Mouse (Mus musculus) olfactory bulb, adult 2 months (tissue): Measurements from ENCODE around the gene Vsx1. TPM values are rescaled to one million over a fixed set of nuclear protein-coding genes. Genes with fewer than 3 reads are reported as not detected.
A peak's percentile ranks its signal among the peaks of the same experiment; 100 is the strongest.

ENCODE experiments used
- H3K27ac ChIP-seq: fragments of 200-500 bp; 2 replicates; pipeline ENCODE4 v1.5.1; 2012; ENCODE audit warnings: low read depth, low read length; ENCODE audit not compliant: insufficient read depth
- H3K4me1 ChIP-seq: fragments of 200-500 bp; 2 replicates; pipeline ENCODE4 v1.6.1; 2012; ENCODE audit warnings: low read length; ENCODE audit not compliant: control insufficient read depth, insufficient read depth
- H3K4me3 ChIP-seq: fragments of 200-500 bp; 2 replicates; pipeline ENCODE4 v1.5.1; 2012; ENCODE audit warnings: mild to moderate bottlenecking, low read depth, low read length, moderate library complexity; ENCODE audit not compliant: insufficient read depth
- CTCF ChIP-seq: fragments of 200-500 bp; IDR thresholded peaks from 2 replicates; pipeline ENCODE4 v1.5.1; 2012; ENCODE audit warnings: low read depth, mild to moderate bottlenecking, low read length, moderate library complexity; ENCODE audit not compliant: insufficient read depth
- POLR2A ChIP-seq: fragments of 200-500 bp; IDR thresholded peaks from 2 replicates; pipeline ENCODE4 v1.6.1; 2012; ENCODE audit warnings: mild to moderate bottlenecking, low read depth, low read length, moderate library complexity; ENCODE audit not compliant: insufficient read depth
- WGBS: fragments of 180-500 bp; shearing (Covaris S2); methylation state at CpG from one replicate; pipeline ENCODE4 v1.1.7; 2018; 5-methylcytosine and 5-hydroxymethylcytosine counted together
- polyA plus RNA-seq: library from polyadenylated mRNA; stranded (reverse); fragments of >200 nt; gene quantifications from 2 replicates; pipeline ENCODE4 v1.2.4, GENCODE M21; 2012; ENCODE audit warnings: low replicate concordance; ENCODE audit not compliant: missing spikeins, insufficient read depth, insufficient read length

Vsx1 gene
- polyA plus RNA-seq, result not detected in 2 replicates

GRCm38 (mm10) chr2:150689223-150689800 lies at the start of gene Vsx1:
Vsx1 (minus strand) TSS chr2:150689360.
- TF ChIP-seq POLR2A (no peak), CTCF (no peak)
- 42% methylated on average over 16 of the region's 16 CpGs for WGBS
- no peak within 1 kb of the TSS for H3K27ac ChIP-seq
- peak within 1 kb of the TSS; percentile 2; the same call in 1 of the 2 replicates for H3K4me3 ChIP-seq
- H3K4me1 ChIP-seq, result peaks cover 10% of the 10 kb centered on the region

- 82% methylated on average over 9 of the region's 9 CpGs for WGBS
- H3K4me3 ChIP-seq, result no peak overlapping the region
- no peaks in the 10 kb centered on the region for H3K4me1 ChIP-seq
- no peak overlapping the region for H3K27ac ChIP-seq
- TF ChIP-seq POLR2A, result no peak
- TF ChIP-seq CTCF, result no peak
Observed at GRCm38 (mm10) chr2:150737881-150738280, 48.7 kb upstream of the Vsx1 start.

- Histone ChIP-seq H3K27ac (no peak overlapping the region), H3K4me1 (no peaks in the 10 kb centered on the region), H3K4me3 (no peak overlapping the region)
- TF ChIP-seq CTCF (no peak), POLR2A (no peak)
- 35% methylated on average over 11 of the region's 11 CpGs for WGBS
Observed at GRCm38 (mm10) chr2:150735756-150736576, 46.8 kb upstream of the Vsx1 start.

GRCm38 (mm10) chr2:150712167-150712674 lies 23.1 kb upstream of the Vsx1 start:
- Histone ChIP-seq H3K4me3 (no peak overlapping the region), H3K4me1 (no peaks in the 10 kb centered on the region), H3K27ac (no peak overlapping the region)
- TF ChIP-seq CTCF (no peak), POLR2A (no peak)
- 77% methylated on average over 4 of the region's 4 CpGs for WGBS

GRCm38 (mm10) chr2:150691481-150692170 lies 2.5 kb upstream of the Vsx1 start:
- peaks cover 10% of the 10 kb centered on the region for H3K4me1 ChIP-seq
- H3K27ac ChIP-seq, result no peak overlapping the region
- 57% methylated on average over 6 of the region's 6 CpGs for WGBS
- H3K4me3 ChIP-seq, result no peak overlapping the region
- TF ChIP-seq POLR2A (no peak), CTCF (no peak)

- Histone ChIP-seq H3K4me3 (no peak overlapping the region), H3K4me1 (peaks cover 10% of the 10 kb centered on the region), H3K27ac (no peak overlapping the region)
- no peak for TF ChIP-seq POLR2A
- TF ChIP-seq CTCF, result no peak
- 21% methylated on average over 11 of the region's 11 CpGs for WGBS
Observed at GRCm38 (mm10) chr2:150690216-150690615, 1.1 kb upstream of the Vsx1 start.

- WGBS, result under 1% methylated on average over 44 of the region's 44 CpGs
Observed at GRCm38 (mm10) chr2:150688541-150689186, 496 bp downstream of the Vsx1 start.

GRCm38 (mm10) chr2:150687871-150688540 lies 1.2 kb downstream of the Vsx1 start:
- WGBS, result 6% methylated on average over 23 of the region's 23 CpGs
- H3K4me1 ChIP-seq, result peaks cover 10% of the 10 kb centered on the region
- TF ChIP-seq POLR2A, result no peak
- no peak; the same call in 1 of the 2 replicates for TF ChIP-seq CTCF
- H3K27ac ChIP-seq, result no peak overlapping the region
- H3K4me3 ChIP-seq, result 0 out of 2 replicates have a peak overlapping the region, but pooled peaks have one; percentile 2

More at GRCm38 (mm10) chr2:150688541-150689186, 496 bp downstream of the Vsx1 start:
- peak overlapping the region; percentile 2; the same call in 1 of the 2 replicates for H3K4me3 ChIP-seq
- no peak overlapping the region for H3K27ac ChIP-seq
- peaks cover 10% of the 10 kb centered on the region for H3K4me1 ChIP-seq
- TF ChIP-seq CTCF (no peak), POLR2A (no peak)
